Mouse (Mus musculus) gastrocnemius, postnatal 10 days (tissue): ENCODE measurements at regions not wholly inside any gene's neighbourhood (a gene's known extent, or its start where the extent isn't known, plus 50 kb on each side); places are given as distances from the start of the nearest gene placed in this dataset.

ENCODE experiments used
- DNase-seq: peaks from one replicate; pipeline ENCODE4 v3.0.0; 2021; ENCODE audit warnings: mixed read lengths
- microRNA-seq, 2 experiments: library from miRNA; unstranded; fragments of <30 nt; microRNA quantifications; one replicate each; pipeline ENCODE4 v1.2.0; 2021

- no peak for DNase-seq
These were observed 60.9 kb upstream of the Paip1 start for GRCm38 (mm10) chr13:119367544-119367943.

DNA sequence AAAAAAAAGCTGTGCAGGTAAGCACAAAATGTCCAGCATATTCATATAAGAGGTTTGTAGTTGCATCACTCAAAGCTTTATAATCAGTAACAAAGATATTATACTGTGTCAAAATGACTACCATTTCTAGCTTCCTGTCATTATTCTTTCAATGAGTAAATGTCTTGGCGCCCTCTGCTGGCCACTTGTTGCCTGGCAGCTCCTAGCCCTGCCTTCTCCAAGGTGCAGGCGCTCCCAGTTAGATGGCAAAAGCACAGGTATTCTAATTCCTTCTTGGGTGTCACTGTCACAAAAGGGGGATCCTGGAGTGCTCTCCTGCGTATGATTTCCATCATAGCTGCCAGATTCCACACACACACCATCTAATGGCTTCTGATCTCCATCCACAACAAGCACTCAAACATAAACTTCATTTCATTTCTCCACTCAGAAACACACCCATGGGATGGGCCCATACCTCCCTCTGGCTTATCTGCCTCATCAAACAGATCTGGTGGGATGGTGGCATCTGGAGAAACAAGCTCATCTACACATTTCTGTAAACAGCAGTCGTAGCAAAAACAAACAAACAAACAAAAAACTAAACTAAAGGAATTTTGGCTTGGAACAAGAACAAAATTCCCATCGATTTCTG, 49.9 kb upstream of the Paip1 start:
- DNase-seq = peak; percentile 79

Small RNA genes in the stretch of these regions (microRNA-seq; reads per million reads assigned to microRNA genes)
- gene Gm44488 = 0 reads per million in 2 experiments
